Mouse (Mus musculus) hindbrain, postnatal 0 days (tissue): ENCODE results near the gene Rps12. TPM values are rescaled to one million over a fixed set of nuclear protein-coding genes. Genes with fewer than 3 reads are reported as not detected.

Experiments
- ATAC-seq: fragments of 200-750 bp; cut with Nextera tagmentation; 2 replicates; pipeline ENCODE4 v1.8.0; 2017; ENCODE audit warnings: mild to moderate bottlenecking, moderate TSS enrichment, moderate library complexity
- DNase-seq: peaks from one replicate; pipeline ENCODE4 v3.0.0-alpha.2; 2015; ENCODE audit warnings: low spot score
- H3K27ac ChIP-seq: fragments of 300-500 bp; sonication (generic); 2 replicates; pipeline ENCODE4 v1.5.1; 2014; ENCODE audit warnings: mild to moderate bottlenecking
- H3K27me3 ChIP-seq: fragments of 300-500 bp; sonication (generic); 2 replicates; pipeline ENCODE4 v1.6.1; 2014; ENCODE audit warnings: low read length, mixed read lengths; ENCODE audit not compliant: insufficient read depth
- H3K36me3 ChIP-seq: fragments of 300-500 bp; sonication (generic); 2 replicates; pipeline ENCODE4 v1.6.1; 2014; ENCODE audit warnings: low read length, mixed read lengths; ENCODE audit not compliant: insufficient read depth
- H3K4me1 ChIP-seq: fragments of 300-500 bp; sonication (generic); 2 replicates; pipeline ENCODE4 v1.6.1; 2014; ENCODE audit warnings: antibody characterized with exemption, low read length, mixed read lengths; ENCODE audit not compliant: insufficient read depth
- H3K4me2 ChIP-seq: fragments of 300-500 bp; sonication (generic); 2 replicates; pipeline ENCODE4 v1.6.1; 2014; ENCODE audit warnings: low read depth, mild to moderate bottlenecking, low read length, moderate library complexity, mixed read lengths
- H3K4me3 ChIP-seq: fragments of 300-500 bp; sonication (generic); 2 replicates; pipeline ENCODE4 v1.5.1; 2014; ENCODE audit warnings: low read length
- H3K9ac ChIP-seq: fragments of 300-500 bp; sonication (generic); replicated peaks from 2 replicates; pipeline ENCODE4 v1.6.1; 2014; ENCODE audit warnings: mild to moderate bottlenecking, low read length, moderate library complexity, mixed read lengths
- H3K9me3 ChIP-seq: fragments of 300-500 bp; sonication (generic); 2 replicates; pipeline ENCODE4 v1.6.1; 2016; ENCODE audit warnings: low read length, mixed read lengths
- CTCF ChIP-seq: IDR thresholded peaks from 2 replicates; pipeline ENCODE4 v1.5.1; 2016; ENCODE audit warnings: antibody characterized with exemption, control low read depth, low read depth
- WGBS: fragments of 180-500 bp; shearing (Covaris S2); extraction: QIAGEN DNeasy Blood & Tissue Kit; methylation state at CpG from one replicate; pipeline ENCODE4 v1.1.7; 2014; 5-methylcytosine and 5-hydroxymethylcytosine counted together
- polyA plus RNA-seq: library from polyadenylated mRNA; unstranded; fragments of >200 nt; fragmentation: Nextera tagmentation; extraction: Ambion mirVana; gene quantifications from 2 replicates; pipeline ENCODE4 v1.2.1, GENCODE M21; 2015
- total RNA-seq: library from RNA; depleted of rRNA; stranded (reverse); fragments of >200 nt; gene quantifications from 2 replicates; pipeline ENCODE4 v1.2.3, GENCODE M21; 2014

Rps12 gene
- total and polyA plus RNA-seq, 2 experiments from 2014 or later: 135 to 2,499 TPM

- no peak for DNase-seq
- Histone ChIP-seq H3K27me3 (no peaks in the 10 kb centered on the region), H3K4me1 (no peaks in the 10 kb centered on the region), H3K4me3 (no peak overlapping the region), H3K9ac (no peak overlapping the region), H3K27ac (no peak overlapping the region), H3K4me2 (no peak overlapping the region), H3K9me3 (no peaks in the 10 kb centered on the region), H3K36me3 (peaks cover 5% of the 10 kb centered on the region; the same call in 1 of the 2 replicates)
- no peak for TF ChIP-seq CTCF
- peak; percentile 58 for ATAC-seq
These were observed 25.3 kb upstream of the Rps12 start for GRCm38 (mm10) chr10:23812438-23812759.

GRCm38 (mm10) chr10:23811635-23812437, 24.8 kb upstream of the Rps12 start:
- H3K27ac ChIP-seq: no peak overlapping the region
- ATAC-seq: peak; percentile 74
- peaks cover 5% of the 10 kb centered on the region; the same call in 1 of the 2 replicates for H3K36me3 ChIP-seq
- H3K4me1 ChIP-seq: no peaks in the 10 kb centered on the region
- TF ChIP-seq CTCF: peak; percentile 91
- H3K9me3 ChIP-seq: no peaks in the 10 kb centered on the region
- no peak overlapping the region for H3K4me3 ChIP-seq
- peak; percentile 84 for DNase-seq
- no peak overlapping the region for H3K4me2 ChIP-seq
- H3K27me3 ChIP-seq: no peaks in the 10 kb centered on the region
- H3K9ac ChIP-seq: no peak overlapping the region
- WGBS: 77% methylated on average over 8 of the region's 12 CpGs

- Histone ChIP-seq H3K4me1 (no peaks in the 10 kb centered on the region), H3K36me3 (peaks cover 26% of the 10 kb centered on the region), H3K27me3 (no peaks in the 10 kb centered on the region), H3K9ac (no peak overlapping the region), H3K27ac (no peak overlapping the region), H3K9me3 (no peaks in the 10 kb centered on the region), H3K4me2 (no peak overlapping the region), H3K4me3 (no peak overlapping the region)
- no peak for TF ChIP-seq CTCF
- ATAC-seq: no peak
- 34% methylated on average over 4 of the region's 4 CpGs for WGBS
- no peak for DNase-seq
These were observed 19.1 kb upstream of the Rps12 start for GRCm38 (mm10) chr10:23806201-23806600.

GRCm38 (mm10) chr10:23804665-23805064, 17.6 kb upstream of the Rps12 start:
- DNase-seq (no peak), ATAC-seq (no peak)
- Histone ChIP-seq H3K9me3 (no peaks in the 10 kb centered on the region), H3K9ac (no peak overlapping the region), H3K4me1 (no peaks in the 10 kb centered on the region), H3K4me3 (no peak overlapping the region), H3K4me2 (no peak overlapping the region), H3K27me3 (no peaks in the 10 kb centered on the region), H3K36me3 (peaks cover 26% of the 10 kb centered on the region), H3K27ac (no peak overlapping the region)
- no peak for TF ChIP-seq CTCF
- WGBS: 62% methylated on average over 3 of the region's 3 CpGs

- ATAC-seq: no peak
- no peak overlapping the region for H3K4me2 ChIP-seq
- H3K36me3 ChIP-seq: peaks cover 26% of the 10 kb centered on the region
- no peak overlapping the region for H3K4me3 ChIP-seq
- no peaks in the 10 kb centered on the region for H3K9me3 ChIP-seq
- H3K4me1 ChIP-seq: no peaks in the 10 kb centered on the region
- no peaks in the 10 kb centered on the region for H3K27me3 ChIP-seq
- no peak for DNase-seq
- 74% methylated on average over 3 of the region's 3 CpGs for WGBS
- no peak overlapping the region for H3K9ac ChIP-seq
- H3K27ac ChIP-seq: no peak overlapping the region
- TF ChIP-seq CTCF: no peak
These were observed 15.8 kb upstream of the Rps12 start for GRCm38 (mm10) chr10:23802911-23803310.

- H3K36me3 ChIP-seq: peaks cover 16% of the 10 kb centered on the region
- H3K9me3 ChIP-seq: no peaks in the 10 kb centered on the region
- no peaks in the 10 kb centered on the region; the same call in 1 of the 2 replicates for H3K4me1 ChIP-seq
- no peak for TF ChIP-seq CTCF
- DNase-seq: no peak
- ATAC-seq: no peak
- no peaks in the 10 kb centered on the region for H3K27me3 ChIP-seq
- no peak overlapping the region for H3K27ac ChIP-seq
- WGBS: 24% methylated on average over 3 of the region's 3 CpGs
- H3K9ac ChIP-seq: no peak overlapping the region
- H3K4me2 ChIP-seq: no peak overlapping the region
- H3K4me3 ChIP-seq: no peak overlapping the region
These were observed 12.9 kb upstream of the Rps12 start for GRCm38 (mm10) chr10:23799933-23800332.

GRCm38 (mm10) chr10:23798142-23798541, 11.1 kb upstream of the Rps12 start:
- no peak overlapping the region for H3K9ac ChIP-seq
- DNase-seq: no peak

More at GRCm38 (mm10) chr10:23798142-23798541, 11.1 kb upstream of the Rps12 start:
- Histone ChIP-seq H3K27me3 (no peaks in the 10 kb centered on the region), H3K4me1 (no peaks in the 10 kb centered on the region; the same call in 1 of the 2 replicates), H3K27ac (no peak overlapping the region), H3K4me2 (peak overlapping the region; percentile 63), H3K36me3 (peaks cover 9% of the 10 kb centered on the region; the same call in 1 of the 2 replicates), H3K4me3 (no peak overlapping the region), H3K9me3 (no peaks in the 10 kb centered on the region)
- WGBS: 87% methylated on average over 1 of the region's 1 CpGs
- no peak for ATAC-seq
- no peak for TF ChIP-seq CTCF
